Mouse (Mus musculus): ENCODE measurements around the gene Atg2a. TPM values are rescaled to one million over a fixed set of nuclear protein-coding genes. Genes with fewer than 3 reads are reported as not detected.

The Atg2a gene
- polyA plus RNA-seq, 1 experiment from 2014 or later, result 9.3 TPM

DNA sequence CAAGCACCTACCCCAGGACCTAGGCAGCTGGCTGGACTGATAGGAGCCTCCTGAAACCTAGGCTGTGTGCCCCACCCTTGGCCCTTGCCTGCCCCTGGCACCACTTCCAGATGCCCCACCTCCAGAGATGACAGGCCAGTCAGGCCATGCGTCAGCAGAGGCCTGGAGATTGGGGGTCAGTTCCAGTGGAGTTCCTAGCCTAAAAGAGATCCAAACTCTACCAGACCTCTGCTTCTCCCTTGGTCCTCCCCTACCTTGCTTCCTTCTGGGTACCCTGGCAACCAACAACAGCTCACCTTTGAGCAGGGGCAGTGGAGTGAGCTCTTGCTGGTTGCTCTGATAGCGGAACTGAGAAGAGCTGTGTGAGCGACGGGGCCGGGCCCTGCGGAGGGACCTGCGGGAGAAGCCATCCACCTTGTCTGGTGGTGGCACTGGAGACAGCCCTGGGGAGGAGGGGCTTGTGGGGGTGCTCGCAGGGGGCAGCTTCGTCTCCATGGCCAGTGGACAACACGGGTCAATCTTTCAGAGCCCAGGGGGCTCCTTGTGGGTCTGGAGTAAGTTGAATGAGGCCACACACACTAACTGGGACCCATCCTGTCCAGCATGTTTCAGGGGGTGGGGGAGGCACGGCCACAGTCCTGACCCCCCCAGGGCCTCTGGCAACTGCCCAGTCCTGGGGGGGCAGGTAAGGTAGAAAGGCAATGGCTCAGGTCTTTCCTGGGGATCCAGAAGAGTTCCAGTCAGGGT is 7.0 kb upstream of the Atg2a start:
- H3K4me3 ChIP-seq, result peak overlapping the region; percentile 81
- H3K27me3 ChIP-seq, result no peaks in the 10 kb centered on the region
- no peaks in the 10 kb centered on the region for H3K9me3 ChIP-seq
- peak overlapping the region; percentile 56 for H3K9ac ChIP-seq
- no peak for ATAC-seq (ENCODE audit: borderline replicate concordance, extremely low read depth, low FRiP score, low TSS enrichment)
- H3K4me1 ChIP-seq, result peaks cover 20% of the 10 kb centered on the region
- peaks cover 6% of the 10 kb centered on the region; the same call in 1 of the 2 replicates for H3K36me3 ChIP-seq
- no peak overlapping the region for H3K27ac ChIP-seq
- WGBS, result 58% methylated on average over 11 of the region's 11 CpGs
- peak overlapping the region; percentile 72 for H3K4me2 ChIP-seq

DNA sequence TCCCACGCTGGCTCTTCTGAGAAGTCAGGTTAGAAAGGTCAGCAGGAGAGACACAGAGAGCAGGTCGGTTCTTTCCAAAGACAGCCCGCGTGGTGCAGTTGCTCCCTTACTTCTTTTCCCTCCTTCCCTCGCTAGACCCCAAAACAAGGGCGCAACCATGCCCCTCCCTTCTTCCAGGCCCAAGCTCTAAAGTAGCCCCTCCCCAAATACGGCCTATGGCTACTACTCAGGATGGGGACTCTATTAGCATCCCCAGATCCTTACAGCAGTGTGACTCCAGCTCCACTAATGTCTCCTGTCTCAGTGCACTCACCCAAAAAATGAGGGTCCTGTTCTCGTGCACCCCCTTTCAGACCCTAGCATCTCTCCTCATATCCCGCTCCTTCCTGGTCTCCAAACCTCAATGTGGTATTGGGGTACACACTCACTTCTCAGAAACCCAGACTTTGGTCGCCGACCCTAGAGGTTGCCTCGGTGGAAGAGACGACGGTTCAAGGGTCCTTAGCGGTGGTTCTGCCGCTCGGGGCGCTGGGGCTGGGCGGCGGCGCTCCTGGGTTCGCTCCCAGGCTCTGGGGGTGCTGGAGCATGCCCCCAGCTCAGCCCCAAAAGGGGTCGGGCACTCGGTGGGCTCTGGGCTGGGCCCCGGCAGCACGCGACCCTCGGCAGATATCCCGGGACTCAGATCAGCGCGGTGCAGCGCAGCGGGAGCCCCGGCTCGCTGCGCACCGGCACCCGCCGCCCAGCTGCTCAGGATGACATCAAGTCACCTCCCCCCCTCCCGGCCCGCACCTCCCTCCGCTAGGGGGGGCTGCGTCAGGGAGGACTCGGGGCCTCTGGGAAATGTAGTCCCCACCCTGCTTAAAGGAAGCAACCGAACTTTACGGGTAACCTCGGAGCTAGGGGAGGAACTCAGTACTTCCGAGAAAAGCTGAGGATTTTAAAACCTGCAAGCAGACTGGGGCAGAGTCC is 6.1 kb upstream of the Atg2a start, which contains the start of gene Ppp2r5b:
Gene Ppp2r5b (minus strand): TSS at position 789 of the 969 bp plus-strand sequence.
- peak within 1 kb of the TSS; percentile 95 for H3K27ac ChIP-seq
- peak; percentile 93 for ATAC-seq (ENCODE audit: borderline replicate concordance, extremely low read depth, low FRiP score, low TSS enrichment)
- peak within 1 kb of the TSS; percentile 56 for H3K9ac ChIP-seq
- H3K4me1 ChIP-seq, result peaks cover 20% of the 10 kb centered on the region
- H3K36me3 ChIP-seq, result peaks cover 6% of the 10 kb centered on the region; the same call in 1 of the 2 replicates
- H3K9me3 ChIP-seq, result no peaks in the 10 kb centered on the region
- H3K27me3 ChIP-seq, result no peaks in the 10 kb centered on the region
- H3K4me3 ChIP-seq, result peak within 1 kb of the TSS; percentile 81
- H3K4me2 ChIP-seq, result peak within 1 kb of the TSS; percentile 72
- WGBS, result 1% methylated on average over 48 of the region's 48 CpGs

DNA sequence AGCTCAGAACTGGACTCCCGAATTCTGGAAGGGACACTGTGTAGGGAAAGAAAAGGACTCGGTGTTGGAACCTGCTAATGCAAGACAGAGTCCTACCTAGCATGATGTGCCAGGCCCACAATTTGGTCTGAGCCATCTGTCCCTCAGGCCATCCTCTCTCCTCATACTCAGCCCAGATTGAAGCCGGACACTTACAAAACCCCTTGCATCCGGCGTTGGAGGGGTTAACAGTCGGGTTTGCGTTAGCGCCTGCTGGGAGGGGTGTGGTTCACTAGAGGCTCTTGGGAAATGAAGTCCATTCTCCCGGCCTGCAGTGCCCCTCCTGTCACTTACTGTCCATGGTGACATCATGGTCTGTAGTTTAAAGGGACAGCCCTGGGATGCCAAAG is 5.4 kb upstream of the Atg2a start:
- ATAC-seq (ENCODE audit: borderline replicate concordance, extremely low read depth, low FRiP score, low TSS enrichment), result peak; percentile 91
- H3K36me3 ChIP-seq, result peaks cover 6% of the 10 kb centered on the region; the same call in 1 of the 2 replicates
- WGBS, result 0% methylated on average over 9 of the region's 9 CpGs
- peaks cover 25% of the 10 kb centered on the region for H3K4me1 ChIP-seq
- H3K9ac ChIP-seq, result peak overlapping the region; percentile 56
- no peaks in the 10 kb centered on the region for H3K9me3 ChIP-seq
- H3K4me3 ChIP-seq, result peak overlapping the region; percentile 81
- no peaks in the 10 kb centered on the region for H3K27me3 ChIP-seq
- H3K27ac ChIP-seq, result peak overlapping the region; percentile 95
- H3K4me2 ChIP-seq, result peak overlapping the region; percentile 72

DNA sequence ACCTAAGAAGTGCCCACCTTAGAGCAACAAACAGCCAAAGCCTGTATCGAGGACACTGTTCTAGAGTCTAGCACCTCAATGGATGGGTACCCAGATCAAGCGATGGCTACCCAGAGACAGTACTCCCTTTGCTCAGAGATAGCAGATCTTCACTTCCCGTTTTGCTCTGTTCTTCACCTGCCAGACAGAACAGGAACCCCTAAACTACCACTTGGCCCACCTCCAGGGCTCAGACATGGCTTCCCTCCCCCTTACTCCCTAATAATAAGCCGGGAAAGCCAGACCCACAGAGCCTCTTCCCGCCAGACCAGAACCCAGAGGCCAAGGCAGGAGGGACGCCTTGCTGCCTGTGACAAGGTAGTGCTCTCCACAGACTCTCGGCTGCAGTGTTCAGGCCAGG is 4.6 kb upstream of the Atg2a start:
- Histone ChIP-seq H3K9ac (no peak overlapping the region), H3K4me3 (no peak overlapping the region), H3K27me3 (no peaks in the 10 kb centered on the region), H3K9me3 (no peaks in the 10 kb centered on the region), H3K4me2 (no peak overlapping the region), H3K27ac (no peak overlapping the region), H3K36me3 (peaks cover 6% of the 10 kb centered on the region; the same call in 1 of the 2 replicates), H3K4me1 (peaks cover 25% of the 10 kb centered on the region)
- ATAC-seq (ENCODE audit: borderline replicate concordance, extremely low read depth, low FRiP score, low TSS enrichment), result no peak
- 73% methylated on average over 7 of the region's 7 CpGs for WGBS

DNA sequence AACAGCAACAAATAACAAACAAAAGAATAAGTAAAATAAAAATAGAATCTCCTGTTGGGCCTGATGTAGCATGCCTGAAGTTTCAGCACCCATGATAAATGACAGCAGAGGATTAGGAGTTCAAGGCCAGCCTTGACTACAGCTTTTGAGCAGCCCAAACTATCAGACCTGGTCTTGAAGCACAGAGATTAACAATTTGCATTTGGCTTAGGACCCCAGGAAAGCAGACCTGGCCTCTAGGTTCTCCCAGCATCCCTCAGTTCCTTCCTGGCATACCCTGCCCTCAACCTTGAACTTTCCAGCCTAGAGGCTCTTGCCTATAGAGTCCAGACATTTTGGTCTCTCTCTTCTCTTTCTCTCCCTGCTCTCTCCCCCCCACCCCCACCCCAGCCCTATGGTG is 2.7 kb upstream of the Atg2a start:
- Histone ChIP-seq H3K4me2 (no peak overlapping the region), H3K4me1 (peaks cover 37% of the 10 kb centered on the region), H3K27ac (no peak overlapping the region), H3K27me3 (no peaks in the 10 kb centered on the region), H3K9ac (no peak overlapping the region), H3K9me3 (no peaks in the 10 kb centered on the region), H3K4me3 (no peak overlapping the region), H3K36me3 (no peaks in the 10 kb centered on the region)
- ATAC-seq (ENCODE audit: borderline replicate concordance, extremely low read depth, low FRiP score, low TSS enrichment), result no peak

DNA sequence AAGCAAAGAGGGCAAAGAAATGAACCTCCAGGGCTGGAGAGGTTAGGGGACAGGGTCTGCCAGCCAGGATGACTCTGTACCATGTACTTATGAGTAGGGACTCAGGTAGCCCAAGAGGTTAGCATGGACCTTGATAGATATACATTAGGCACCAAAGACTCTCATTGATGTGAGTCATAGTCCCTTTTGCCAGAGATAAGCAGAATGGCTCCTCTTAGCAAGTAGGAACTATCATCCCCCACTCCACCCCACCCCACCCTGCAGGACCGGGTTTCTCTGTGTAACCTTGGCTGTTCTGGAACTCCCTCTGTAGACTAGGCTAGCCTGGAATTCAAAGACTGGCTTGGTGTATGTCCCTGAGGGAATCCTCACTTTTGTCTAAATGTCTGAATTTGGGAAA is 1.3 kb upstream of the Atg2a start:
- H3K4me2 ChIP-seq, result no peak overlapping the region
- WGBS, result 61% methylated on average over 1 of the region's 1 CpGs
- no peak overlapping the region for H3K27ac ChIP-seq
- H3K9me3 ChIP-seq, result no peaks in the 10 kb centered on the region
- H3K9ac ChIP-seq, result no peak overlapping the region
- H3K36me3 ChIP-seq, result peaks cover 8% of the 10 kb centered on the region; the same call in 1 of the 2 replicates
- H3K4me3 ChIP-seq, result no peak overlapping the region
- H3K27me3 ChIP-seq, result no peaks in the 10 kb centered on the region
- no peak for ATAC-seq (ENCODE audit: borderline replicate concordance, extremely low read depth, low FRiP score, low TSS enrichment)
- peaks cover 25% of the 10 kb centered on the region for H3K4me1 ChIP-seq

DNA sequence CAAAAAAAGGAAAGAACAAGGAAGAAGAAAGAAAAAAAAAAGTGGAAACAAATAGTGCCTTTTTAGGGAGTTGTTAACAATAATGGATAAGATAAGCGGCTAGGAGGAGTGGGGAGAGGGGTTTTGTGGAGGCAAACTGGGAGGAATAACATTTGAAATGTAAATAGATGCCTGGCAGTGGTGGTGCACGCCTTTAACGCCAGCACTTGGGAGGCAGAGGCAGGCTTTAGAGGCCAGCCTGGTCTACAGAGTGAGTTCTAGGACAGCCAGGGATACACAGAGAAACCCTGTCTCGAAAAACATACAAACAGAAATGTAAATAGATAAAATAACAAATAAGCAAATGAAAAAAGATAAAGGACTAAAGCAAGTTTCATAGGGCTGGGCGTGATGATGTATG is 743 bp upstream of the Atg2a start:
- peaks cover 22% of the 10 kb centered on the region for H3K4me1 ChIP-seq
- ATAC-seq (ENCODE audit: borderline replicate concordance, extremely low read depth, low FRiP score, low TSS enrichment), result no peak
- peak overlapping the region; percentile 68 for H3K27ac ChIP-seq
- no peaks in the 10 kb centered on the region for H3K9me3 ChIP-seq
- H3K4me2 ChIP-seq, result peak overlapping the region; percentile 37
- 29% methylated on average over 5 of the region's 5 CpGs for WGBS
- H3K27me3 ChIP-seq, result no peaks in the 10 kb centered on the region
- H3K9ac ChIP-seq, result no peak overlapping the region
- H3K36me3 ChIP-seq, result peaks cover 14% of the 10 kb centered on the region; the same call in 1 of the 2 replicates
- peak overlapping the region; percentile 74 for H3K4me3 ChIP-seq

DNA sequence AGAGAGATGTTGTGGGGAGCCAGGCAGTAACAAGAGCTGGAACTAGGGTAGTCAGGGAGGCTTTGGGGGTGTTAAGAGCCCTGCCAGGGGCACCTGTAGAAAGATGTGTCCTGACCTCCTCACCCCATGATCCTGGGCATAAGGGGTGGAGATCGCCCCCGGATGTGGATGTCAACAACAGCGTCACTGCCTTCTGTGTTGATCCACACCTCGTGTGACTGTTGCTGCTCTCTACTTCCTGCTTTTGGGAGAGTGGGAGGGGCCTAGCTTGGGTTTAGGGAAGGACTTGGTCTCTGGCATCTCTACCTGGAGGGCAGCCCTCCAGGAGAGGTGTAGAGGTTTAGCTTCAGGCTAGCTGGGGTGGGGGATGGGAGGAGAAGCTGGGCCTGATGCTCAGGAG is 813 bp downstream of the Atg2a start:
- peak overlapping the region; percentile 90 for H3K9ac ChIP-seq
- ATAC-seq (ENCODE audit: borderline replicate concordance, extremely low read depth, low FRiP score, low TSS enrichment), result peak; percentile 17; the same call in 1 of the 2 replicates

DNA sequence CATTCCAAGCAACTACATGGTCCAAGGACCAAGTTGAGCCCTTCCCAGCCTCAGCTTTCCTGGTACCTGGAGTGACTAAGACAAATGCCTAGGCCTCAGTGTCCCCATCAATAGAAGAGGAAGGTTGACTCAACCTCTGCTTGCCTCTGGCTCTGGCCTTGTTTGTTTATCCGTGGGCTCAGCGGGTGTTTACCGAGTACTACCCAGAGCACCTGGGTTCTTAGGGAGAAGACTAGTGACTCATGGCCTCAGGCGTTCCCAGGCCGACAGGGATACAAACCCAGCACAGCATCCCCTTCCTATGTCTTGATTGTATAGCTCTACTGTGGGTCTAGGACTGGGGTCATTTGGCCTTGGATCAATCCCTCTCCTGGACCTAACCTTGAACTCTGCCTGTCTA is 1.8 kb downstream of the Atg2a start:
- H3K36me3 ChIP-seq, result peaks cover 38% of the 10 kb centered on the region
- H3K27ac ChIP-seq, result no peak overlapping the region
- 63% methylated on average over 5 of the region's 5 CpGs for WGBS
- peak overlapping the region; percentile 89 for H3K4me2 ChIP-seq
- no peak for ATAC-seq (ENCODE audit: borderline replicate concordance, extremely low read depth, low FRiP score, low TSS enrichment)
- no peak overlapping the region for H3K9ac ChIP-seq
- H3K27me3 ChIP-seq, result no peaks in the 10 kb centered on the region
- no peaks in the 10 kb centered on the region for H3K9me3 ChIP-seq
- H3K4me1 ChIP-seq, result peaks cover 17% of the 10 kb centered on the region
- peak overlapping the region; percentile 74; the same call in 1 of the 2 replicates for H3K4me3 ChIP-seq

More for the DNA sequence above, 813 bp downstream of the Atg2a start:
- peaks cover 28% of the 10 kb centered on the region for H3K36me3 ChIP-seq
- no peaks in the 10 kb centered on the region for H3K9me3 ChIP-seq
- H3K4me2 ChIP-seq, result peak overlapping the region; percentile 89
- H3K4me1 ChIP-seq, result peaks cover 17% of the 10 kb centered on the region
- H3K27me3 ChIP-seq, result no peaks in the 10 kb centered on the region
- H3K27ac ChIP-seq, result peak overlapping the region; percentile 74; the same call in 1 of the 2 replicates
- WGBS, result 0% methylated on average over 4 of the region's 4 CpGs
- H3K4me3 ChIP-seq, result peak overlapping the region; percentile 74

DNA sequence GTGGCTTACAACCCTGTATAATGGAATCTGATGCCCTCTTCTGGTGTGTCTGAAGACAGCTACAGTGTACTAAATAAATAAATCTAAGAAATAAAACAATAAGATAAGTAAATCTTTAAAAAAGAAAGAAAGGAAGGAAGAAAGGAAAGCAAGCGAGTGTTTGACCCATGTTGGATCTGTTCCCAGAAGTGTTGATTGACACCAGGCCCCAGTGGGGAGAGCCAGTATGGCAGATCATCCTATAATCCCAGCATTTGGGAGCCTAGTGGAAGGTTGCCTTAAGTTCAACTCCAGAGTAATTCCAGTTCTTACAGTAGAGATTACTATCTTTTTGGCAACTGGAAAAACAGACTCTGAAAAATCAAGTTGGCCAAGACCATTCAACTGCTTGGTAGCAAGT is 4.3 kb downstream of the Atg2a start:
- Histone ChIP-seq H3K9me3 (no peaks in the 10 kb centered on the region), H3K36me3 (peaks cover 47% of the 10 kb centered on the region), H3K9ac (no peak overlapping the region), H3K27ac (no peak overlapping the region), H3K4me3 (no peak overlapping the region), H3K27me3 (no peaks in the 10 kb centered on the region), H3K4me2 (no peak overlapping the region), H3K4me1 (peaks cover 14% of the 10 kb centered on the region)
- WGBS, result 38% methylated on average over 1 of the region's 1 CpGs
- no peak for ATAC-seq (ENCODE audit: borderline replicate concordance, extremely low read depth, low FRiP score, low TSS enrichment)

DNA sequence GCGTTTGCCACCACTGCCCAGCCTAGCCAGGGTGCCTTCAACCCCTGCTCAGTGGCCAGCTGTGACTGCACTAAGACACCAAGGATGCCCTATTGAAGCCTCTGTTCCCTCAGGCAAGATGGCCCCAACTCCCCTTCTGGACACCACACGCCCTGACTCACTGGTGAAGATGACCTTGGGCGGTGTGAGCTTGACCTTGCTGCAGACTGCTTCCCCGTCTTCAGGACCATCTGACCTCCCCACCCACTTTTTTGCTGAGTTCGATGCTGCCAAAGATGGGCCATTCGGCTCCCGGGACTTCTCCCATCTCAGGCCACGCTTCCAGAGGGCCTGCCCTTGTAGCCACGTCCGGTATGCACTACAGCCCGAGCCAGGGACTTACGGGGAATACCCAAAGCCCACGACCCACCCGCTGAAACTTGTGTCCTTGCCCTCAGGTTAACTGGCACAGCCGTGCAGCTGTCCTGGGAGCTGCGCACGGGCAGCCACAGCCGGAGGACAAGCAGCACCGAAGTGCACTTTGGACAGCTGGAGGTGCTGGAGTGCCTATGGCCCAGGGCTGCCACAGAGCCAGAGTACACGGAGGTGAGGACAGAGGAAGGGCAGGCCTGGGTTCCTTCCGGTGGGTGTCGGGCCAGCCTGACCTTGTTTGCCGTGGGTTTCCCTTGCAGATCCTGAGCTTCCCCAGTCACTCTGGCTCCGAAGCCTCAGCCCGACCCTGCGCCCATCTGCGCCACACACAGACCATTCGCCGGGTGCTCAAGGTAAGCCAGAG is 6.2 kb downstream of the Atg2a start:
- H3K9ac ChIP-seq, result no peak overlapping the region
- H3K27ac ChIP-seq, result no peak overlapping the region
- peaks cover 64% of the 10 kb centered on the region for H3K36me3 ChIP-seq
- H3K4me1 ChIP-seq, result peaks cover 5% of the 10 kb centered on the region
- 91% methylated on average over 29 of the region's 29 CpGs for WGBS
- ATAC-seq (ENCODE audit: borderline replicate concordance, extremely low read depth, low FRiP score, low TSS enrichment), result no peak
- H3K27me3 ChIP-seq, result no peaks in the 10 kb centered on the region
- no peaks in the 10 kb centered on the region for H3K9me3 ChIP-seq
- no peak overlapping the region for H3K4me2 ChIP-seq
- H3K4me3 ChIP-seq, result no peak overlapping the region
